25 mouse cellular contexts compared by ENCODE assay signal in genomic region chr3:151827950-151828610, GRCm38 (mm10). TPM values are rescaled to one million over a fixed set of nuclear protein-coding genes. Genes with fewer than 3 reads are reported as not detected.
DNase-seq lines count a peak whose midpoint lies in the region; ATAC-seq and TF ChIP-seq lines count a peak whose summit lies in the region.
"Had no signal": no experiment of that assay in that cellular context is flagged by ENCODE, and none has a peak within 500 bp of the region (broad histone marks: within the 10 kb centered on the region; RNA-seq: fewer than 3 reads in every experiment).

No protein-coding gene starts in this region.

- H3K27ac ChIP-seq in kidney, embryonic 14.5 days (ENCODE audit: low read depth, low read length): no peak overlapping the region
- no peak overlapping the region for H3K27ac ChIP-seq in lung, embryonic 14.5 days (ENCODE audit: low read depth)
- H3K27ac ChIP-seq in limb, embryonic 12.5 days: no peak overlapping the region
- H3K27ac ChIP-seq in stomach, postnatal 0 days (replicated peaks): no peak overlapping the region
- H3K27ac ChIP-seq: embryonic facial prominence, embryonic 15.5 days; forebrain, embryonic 10.5 days; heart, adult 2 months; heart, embryonic 15.5 days; hindbrain, embryonic 10.5 days; hindbrain, embryonic 14.5 days had no signal

- H3K4me3 ChIP-seq in kidney, embryonic 14.5 days (ENCODE audit: low read length): no peak overlapping the region
- no peak overlapping the region for H3K4me3 ChIP-seq in lung, embryonic 14.5 days (ENCODE audit: low read depth, low read length)
- no peak overlapping the region for H3K4me3 ChIP-seq in limb, embryonic 12.5 days (replicated peaks)
- no peak overlapping the region for H3K4me3 ChIP-seq in stomach, postnatal 0 days (ENCODE audit: low read depth, low read length)
- H3K4me3 ChIP-seq: embryonic facial prominence, embryonic 15.5 days; erythroblast, embryonic 14.5 days; forebrain, embryonic 10.5 days; heart, adult 2 months; heart, embryonic 15.5 days; hindbrain, embryonic 10.5 days had no signal

- no peaks in the 10 kb centered on the region for H3K36me3 ChIP-seq in kidney, embryonic 14.5 days (ENCODE audit: control insufficient read depth, insufficient read depth, low read length)
- H3K36me3 ChIP-seq in lung, embryonic 14.5 days (ENCODE audit: insufficient read depth): no peaks in the 10 kb centered on the region
- H3K36me3 ChIP-seq in limb, embryonic 12.5 days: no peaks in the 10 kb centered on the region
- no peaks in the 10 kb centered on the region for H3K36me3 ChIP-seq in stomach, postnatal 0 days (ENCODE audit: control insufficient read depth, insufficient read depth, low read length)
- H3K36me3 ChIP-seq: embryonic facial prominence, embryonic 15.5 days; forebrain, embryonic 10.5 days; heart, embryonic 15.5 days; hindbrain, embryonic 10.5 days had no signal

- no peak for DNase-seq in kidney, adult 8-10 months
- DNase-seq in lung, embryonic 14.5 days: peak; percentile 19
- DNase-seq in lung, adult 18-20 months: no peak
- no peak for DNase-seq in stomach, postnatal 0 days (ENCODE audit: low spot score)
- DNase-seq: adrenal gland, adult 2 months; adrenal gland, postnatal 25 days; cerebellum, adult 18-20 months; cerebellum, adult 9-11 months; cerebellum, postnatal 36 days; gastrocnemius, postnatal 10 days; heart, adult 2 months; heart, postnatal 14 days had no signal

- no peaks in the 10 kb centered on the region for H3K9me3 ChIP-seq in kidney, embryonic 14.5 days (ENCODE audit: control insufficient read depth, low read length)
- H3K9me3 ChIP-seq in lung, embryonic 14.5 days (ENCODE audit: low read depth, low read length): no peaks in the 10 kb centered on the region
- no peaks in the 10 kb centered on the region for H3K9me3 ChIP-seq in limb, embryonic 12.5 days
- H3K9me3 ChIP-seq in stomach, postnatal 0 days (ENCODE audit: control insufficient read depth, low read length): no peaks in the 10 kb centered on the region
- H3K9me3 ChIP-seq: embryonic facial prominence, embryonic 15.5 days; forebrain, embryonic 10.5 days; heart, embryonic 15.5 days; hindbrain, embryonic 10.5 days had no signal

- 66% methylated on average over 11 of the region's 11 CpGs for WGBS in kidney, embryonic 14.5 days
- 48% methylated on average over 11 of the region's 11 CpGs for whole genome bisulfite sequencing in lung, embryonic 14.5 days
- WGBS in limb, embryonic 12.5 days: 21% methylated on average over 11 of the region's 11 CpGs
- WGBS in stomach, postnatal 0 days: 62% methylated on average over 11 of the region's 11 CpGs

- no peaks in the 10 kb centered on the region for H3K27me3 ChIP-seq in kidney, embryonic 14.5 days (ENCODE audit: control insufficient read depth, insufficient read depth, low read length)
- H3K27me3 ChIP-seq in lung, embryonic 14.5 days (ENCODE audit: insufficient read depth, low read length): no peaks in the 10 kb centered on the region
- 0 out of 2 replicates have a peak, but pooled peaks cover 2% of the 10 kb centered on the region for H3K27me3 ChIP-seq in limb, embryonic 12.5 days
- H3K27me3 ChIP-seq in stomach, postnatal 0 days (ENCODE audit: control insufficient read depth, insufficient read depth, low read length): no peaks in the 10 kb centered on the region
- H3K27me3 ChIP-seq: CH12.LX; embryonic facial prominence, embryonic 15.5 days; heart, embryonic 15.5 days; Patski had no signal

- H3K4me1 ChIP-seq in kidney, embryonic 14.5 days (ENCODE audit: control insufficient read depth, insufficient read depth, low read length): no peaks in the 10 kb centered on the region
- no peaks in the 10 kb centered on the region for H3K4me1 ChIP-seq in lung, embryonic 14.5 days (ENCODE audit: insufficient read depth)
- peaks cover 10% of the 10 kb centered on the region for H3K4me1 ChIP-seq in limb, embryonic 12.5 days (replicated peaks)
- H3K4me1 ChIP-seq in stomach, postnatal 0 days (replicated peaks; ENCODE audit: control insufficient read depth, insufficient read depth): no peaks in the 10 kb centered on the region
- H3K4me1 ChIP-seq: embryonic facial prominence, embryonic 15.5 days; forebrain, embryonic 10.5 days; heart, embryonic 15.5 days; hindbrain, embryonic 10.5 days had no signal

- no peak overlapping the region for H3K9ac ChIP-seq in kidney, embryonic 14.5 days (ENCODE audit: low read depth, low read length)
- no peak overlapping the region for H3K9ac ChIP-seq in lung, embryonic 14.5 days
- H3K9ac ChIP-seq in limb, embryonic 12.5 days (replicated peaks): no peak overlapping the region
- H3K9ac ChIP-seq in stomach, postnatal 0 days (ENCODE audit: low read length): no peak overlapping the region
- H3K9ac ChIP-seq: embryonic facial prominence, embryonic 15.5 days; heart, embryonic 15.5 days; hindbrain, embryonic 14.5 days had no signal

- peak; percentile 43; the same call in 1 of the 2 replicates for ATAC-seq in kidney, embryonic 14.5 days (ENCODE audit: low FRiP score, low TSS enrichment)
- ATAC-seq in lung, embryonic 14.5 days (ENCODE audit: insufficient read depth): no peak; the same call in 1 of the 2 replicates
- peak; percentile 52; the same call in 1 of the 2 replicates for ATAC-seq in limb, embryonic 12.5 days (ENCODE audit: insufficient number of reproducible peaks, insufficient read depth, low FRiP score, low TSS enrichment, low read depth)
- ATAC-seq in stomach, postnatal 0 days (ENCODE audit: low FRiP score, low TSS enrichment): no peak
- ATAC-seq: activated CD4-positive, CD25-positive, alpha-beta regulatory T cell, adult 4 months; forebrain, embryonic 14.5 days; Patski had no signal

- no peak for TF ChIP-seq CTCF in lung, embryonic 14.5 days (IDR thresholded peaks at IDR 0.05; ENCODE audit: low read depth)
- TF ChIP-seq CTCF in stomach, postnatal 0 days (IDR thresholded peaks at IDR 0.05; ENCODE audit: low read depth): no peak

- H3K4me2 ChIP-seq in kidney, embryonic 14.5 days (replicated peaks; ENCODE audit: low read depth, low read length): no peak overlapping the region
- H3K4me2 ChIP-seq in lung, embryonic 14.5 days: no peak overlapping the region
- no peak overlapping the region for H3K4me2 ChIP-seq in limb, embryonic 12.5 days
- no peak overlapping the region for H3K4me2 ChIP-seq in stomach, postnatal 0 days (replicated peaks; ENCODE audit: low read depth)
- H3K4me2 ChIP-seq: embryonic facial prominence, embryonic 15.5 days; heart, embryonic 11.5 days; heart, embryonic 15.5 days; hindbrain, embryonic 14.5 days had no signal

- TF ChIP-seq EP300 in stomach, postnatal 0 days (optimal IDR thresholded peaks at IDR 0.05): no peak

RNA-seq across cellular contexts. Expression of gene Ptgfr, which starts 9.3 kb away (rescaled TPM):
- polyA plus RNA-seq in kidney, embryonic 14.5 days (2014; fragmentation: Nextera tagmentation; extraction: Ambion mirVana): 4.4 and 6.1 TPM in 2 replicates
- 0.28 and 0.65 TPM in 2 replicates for polyA plus RNA-seq in lung, embryonic 14.5 days (2014; fragmentation: Nextera tagmentation; extraction: Ambion mirVana)
- 3.2 and 3.3 TPM in 2 replicates for polyA plus RNA-seq in limb, embryonic 12.5 days (2016; fragmentation: Nextera tagmentation; extraction: Ambion mirVana)
- polyA plus RNA-seq in stomach, postnatal 0 days (2015; fragmentation: Nextera tagmentation; extraction: Ambion mirVana): 2.0 TPM in 2 replicates
- polyA plus RNA-seq: activated CD4-positive, CD25-positive, alpha-beta regulatory T cell, adult 4 months; erythroblast, embryonic 14.5 days had no signal

Comparison
In these comparisons a context has a peak if more than half of its experiments do, and no peak if none do; other contexts are left out.
1. ATAC-seq: peak in kidney, embryonic 14.5 days (single experiment) and limb, embryonic 12.5 days (single experiment); none in lung, embryonic 14.5 days (single experiment) and stomach, postnatal 0 days (single experiment).